Mouse (Mus musculus) embryo, embryonic 11 days (tissue): ENCODE data around the gene Peli2.

ENCODE experiments used
- DNase-seq: peaks from one replicate; pipeline ENCODE4 v3.0.0-alpha.2; 2015

The Peli2 gene

GRCm38 (mm10) chr14:48126931-48127330, 6.3 kb downstream of the Peli2 start:
- no peak for DNase-seq

- no peak for DNase-seq
Observed at GRCm38 (mm10) chr14:48127609-48128185, 7.1 kb downstream of the Peli2 start.

DNA sequence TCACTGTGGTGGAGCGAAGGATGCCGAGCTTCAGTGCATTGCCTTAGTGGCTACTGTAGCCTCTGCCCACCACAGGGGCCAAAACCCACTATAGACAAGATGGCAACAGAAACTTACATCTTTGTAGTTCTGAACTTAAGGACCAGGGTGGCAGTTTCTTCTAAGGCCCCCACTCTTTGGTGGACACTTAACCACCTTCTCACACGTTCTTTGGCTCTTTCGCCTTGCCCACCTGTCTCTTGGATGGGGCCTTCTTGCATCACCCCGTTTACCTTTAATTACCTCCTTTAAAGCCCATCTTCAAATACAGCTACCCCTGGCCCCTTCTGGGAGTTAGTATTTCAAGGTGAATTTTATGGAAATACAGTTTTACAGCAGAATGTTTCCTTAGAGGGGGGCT, 8.1 kb downstream of the Peli2 start:
- no peak for DNase-seq

- DNase-seq: no peak
Observed at GRCm38 (mm10) chr14:48130021-48130420, 9.4 kb downstream of the Peli2 start.

DNA sequence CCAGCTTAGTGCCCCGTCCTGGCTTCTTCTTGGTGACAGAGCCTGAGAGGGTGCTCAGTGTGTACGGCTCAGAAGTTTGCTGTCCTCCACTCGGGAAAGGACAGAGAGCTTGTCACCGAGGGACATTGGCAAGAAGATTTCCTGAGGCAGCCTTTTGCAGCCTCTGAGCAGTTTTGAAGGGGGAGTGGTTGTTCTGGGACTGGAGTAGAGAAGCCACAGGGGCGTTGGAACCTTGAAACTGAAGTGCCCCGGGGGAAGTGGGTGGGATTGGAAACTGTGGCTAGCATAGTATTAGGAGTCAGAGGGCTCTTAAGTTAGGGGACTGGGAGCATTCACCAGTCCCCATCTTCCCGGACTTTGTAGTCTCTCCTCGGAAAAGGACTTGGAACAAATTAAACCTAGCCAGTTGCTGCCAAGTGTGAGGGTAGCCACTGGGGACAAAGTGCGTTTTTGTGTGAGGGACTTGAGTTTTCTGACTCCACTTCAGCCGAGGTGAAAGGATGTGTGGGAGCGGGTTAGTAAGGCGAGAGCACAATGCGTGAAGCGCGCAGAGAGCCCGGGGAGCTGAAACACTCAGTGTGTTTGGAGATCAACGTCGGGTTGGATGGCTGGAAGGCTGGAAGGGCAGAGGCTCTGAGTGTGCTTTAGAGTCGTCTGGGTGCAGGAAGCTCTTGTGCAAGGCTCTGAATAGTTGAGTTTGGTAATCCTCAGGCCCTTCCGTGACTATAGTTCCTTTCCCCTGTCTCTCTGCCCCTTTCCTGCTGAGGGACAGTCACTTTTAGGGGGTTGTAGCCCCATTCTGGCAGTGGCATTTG, 10.3 kb downstream of the Peli2 start:
- DNase-seq: no peak

- no peak for DNase-seq
Observed at GRCm38 (mm10) chr14:48131576-48131922, 10.9 kb downstream of the Peli2 start.

- DNase-seq: no peak
Observed at GRCm38 (mm10) chr14:48132241-48132640, 11.6 kb downstream of the Peli2 start.

DNA sequence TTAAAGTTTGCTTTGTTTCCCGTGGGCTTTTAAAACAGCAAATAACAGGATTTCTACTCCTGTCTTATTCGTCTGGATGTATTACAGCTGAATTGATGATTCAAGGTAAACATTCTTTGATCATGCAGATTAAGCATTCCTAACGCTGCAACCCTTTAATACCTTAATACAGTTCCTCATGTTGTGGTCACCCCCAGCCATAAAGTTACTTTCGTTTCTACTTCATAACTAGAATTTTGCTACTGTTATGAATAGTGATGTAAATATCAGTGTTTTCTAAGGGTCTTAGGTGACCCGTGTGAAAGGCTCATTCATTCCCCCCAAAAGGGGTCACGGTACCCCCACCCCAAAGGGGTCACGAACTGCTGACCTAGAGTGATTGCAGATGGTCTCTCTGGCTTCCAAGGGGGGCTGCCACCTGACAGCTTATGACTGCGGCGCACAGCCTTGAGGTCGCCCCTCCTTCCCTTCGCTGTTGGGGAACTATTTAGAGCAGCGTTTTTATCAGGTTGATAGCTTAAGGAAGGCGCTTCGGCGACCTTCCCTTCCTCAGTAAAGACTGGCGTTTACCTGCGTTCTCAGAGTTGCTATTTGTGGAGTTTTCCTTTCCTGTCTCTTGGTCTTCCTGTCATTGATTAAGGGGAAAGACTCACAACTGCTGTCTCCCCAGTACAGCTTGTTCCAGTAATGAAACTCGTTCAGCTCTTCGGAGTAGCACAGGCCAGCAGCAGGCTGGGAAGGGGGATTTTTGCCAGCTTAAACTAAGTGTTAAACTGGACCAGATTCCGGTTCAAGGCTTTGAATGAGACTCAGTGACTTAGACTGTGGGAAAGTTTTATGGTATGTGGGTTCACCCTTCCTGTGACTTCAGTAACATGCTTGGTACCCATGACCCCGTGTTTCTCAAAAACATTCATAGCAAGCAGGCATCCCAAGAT, 12.5 kb downstream of the Peli2 start:
- no peak for DNase-seq

DNA sequence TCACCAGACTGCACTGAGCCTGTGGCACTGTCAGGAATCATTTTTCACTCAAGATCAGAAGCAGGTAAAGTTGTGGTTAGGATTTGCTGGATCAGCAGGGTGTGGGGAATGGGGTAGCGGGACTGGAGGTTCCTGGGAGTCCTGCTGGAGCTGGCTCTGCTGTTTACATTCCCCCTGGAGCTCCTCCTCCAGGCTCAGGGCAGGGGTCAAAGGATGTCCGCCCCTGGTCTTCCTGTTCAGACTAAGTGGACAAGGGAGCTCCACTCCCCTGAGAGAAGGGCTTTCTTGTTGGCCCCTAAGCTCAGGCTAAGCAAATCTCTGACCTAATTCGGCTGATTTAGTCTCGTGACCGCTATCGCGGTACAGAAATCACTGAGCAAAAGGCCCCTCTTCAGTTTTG, 13.7 kb downstream of the Peli2 start:
- peak; percentile 65 for DNase-seq

DNA sequence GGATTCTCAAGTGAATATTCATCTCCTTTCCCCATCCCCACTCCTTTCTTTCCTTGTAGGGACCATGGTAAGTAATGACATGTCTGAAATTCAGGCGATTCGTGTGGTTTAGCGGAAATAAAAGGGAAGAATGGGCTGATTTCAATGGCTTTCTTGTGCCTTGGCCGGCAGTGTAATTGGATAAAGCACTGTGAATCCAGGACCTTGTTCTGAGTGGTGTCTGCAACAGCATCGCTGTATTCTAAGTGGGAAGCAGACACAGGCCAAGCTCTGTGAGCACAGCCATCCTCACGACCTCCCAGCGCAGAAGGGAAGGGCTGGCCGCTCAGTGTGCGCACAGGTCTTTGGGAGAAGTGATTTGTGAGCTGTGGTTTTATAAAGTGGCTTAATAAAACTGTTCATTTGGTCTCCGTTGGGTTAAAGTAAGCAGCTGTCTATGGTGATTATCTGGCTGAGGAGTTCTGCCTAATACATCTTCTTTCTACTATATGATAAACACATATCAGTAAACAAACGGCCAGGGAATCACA, 15.3 kb downstream of the Peli2 start:
- DNase-seq: no peak

GRCm38 (mm10) chr14:48137731-48138130, 17.1 kb downstream of the Peli2 start:
- DNase-seq: no peak

GRCm38 (mm10) chr14:48138138-48138537, 17.5 kb downstream of the Peli2 start:
- peak; percentile 71 for DNase-seq

DNA sequence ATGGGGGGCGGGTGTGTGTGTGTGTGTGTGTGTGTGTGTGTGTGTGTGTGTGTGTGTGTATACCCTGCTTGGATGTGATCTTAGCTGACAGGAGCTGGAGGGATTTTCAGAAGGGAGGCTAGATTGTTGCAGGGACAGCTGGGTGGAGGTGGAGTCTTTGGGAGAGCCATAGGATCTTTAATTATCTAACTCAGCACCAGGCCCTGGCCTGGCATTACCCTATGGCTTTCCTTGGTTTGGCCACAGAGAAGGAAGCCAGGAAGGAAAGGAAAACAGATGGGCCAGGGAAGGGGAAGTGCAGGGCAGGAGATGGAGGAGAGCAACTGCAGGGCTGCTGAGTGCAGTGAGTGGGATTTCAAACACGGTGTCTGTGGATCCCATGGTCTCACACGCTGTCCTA, 18.8 kb downstream of the Peli2 start:
- no peak for DNase-seq

DNA sequence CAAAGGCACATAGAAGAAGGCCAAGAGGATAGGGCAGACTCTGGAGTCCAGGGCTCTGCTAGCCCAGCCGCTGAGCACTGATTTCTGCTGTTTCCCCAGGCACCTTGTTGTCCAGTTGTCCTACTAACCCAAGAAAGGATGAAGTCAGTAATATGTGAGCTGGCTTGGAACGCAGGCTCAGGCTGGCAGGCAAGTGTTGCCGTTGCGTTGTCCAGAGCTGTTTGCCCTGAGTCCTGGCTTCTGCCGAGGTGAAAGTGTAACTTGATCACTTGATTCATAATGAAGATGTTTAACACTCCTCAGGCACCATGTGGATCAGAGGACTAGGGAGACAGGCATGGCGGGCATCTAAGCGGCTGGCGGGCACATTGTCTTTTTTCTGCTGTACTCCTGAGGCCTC, 21.1 kb downstream of the Peli2 start:
- DNase-seq: no peak

- no peak for DNase-seq
Observed at GRCm38 (mm10) chr14:48142696-48143095, 22.1 kb downstream of the Peli2 start.

DNA sequence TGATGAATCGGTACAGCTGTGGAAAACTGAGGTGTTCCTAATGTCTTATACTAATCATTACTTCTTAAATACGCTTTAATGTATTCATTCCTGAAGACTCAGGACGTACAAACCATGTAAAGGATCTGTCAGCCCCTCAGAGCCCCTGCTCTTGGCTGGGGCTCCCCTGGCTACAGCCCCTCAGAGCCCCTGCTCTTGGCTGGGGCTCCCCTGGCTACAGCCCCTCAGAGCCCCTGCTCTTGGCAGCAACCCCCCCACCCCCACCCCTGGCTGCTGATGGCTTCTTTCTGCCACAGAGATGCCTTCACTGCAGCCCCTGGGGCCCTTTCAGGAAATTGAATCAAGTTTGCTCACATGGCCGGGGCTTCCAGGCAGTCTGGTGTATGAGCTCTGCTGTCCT, 22.5 kb downstream of the Peli2 start:
- no peak for DNase-seq

- DNase-seq: no peak
Observed at GRCm38 (mm10) chr14:48144330-48144729, 23.7 kb downstream of the Peli2 start.

DNA sequence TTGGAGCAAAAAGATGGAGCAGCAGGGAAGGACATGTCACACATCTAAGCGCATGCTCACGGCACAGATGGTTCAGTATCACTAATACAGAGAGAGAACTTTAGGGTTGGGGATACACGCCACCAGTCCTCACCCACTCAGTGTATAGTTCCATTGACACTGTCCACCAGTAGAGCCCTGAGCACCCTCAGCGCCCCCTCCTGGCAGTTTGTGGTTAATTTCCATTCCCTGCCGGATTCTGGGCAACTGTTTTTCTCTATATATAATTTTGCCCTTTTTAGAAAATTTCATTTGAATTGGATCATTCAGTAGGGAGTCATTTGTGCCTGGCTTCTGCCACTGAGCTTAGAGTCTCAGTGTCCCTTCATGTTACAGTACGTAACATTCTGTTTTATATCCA, 27.1 kb downstream of the Peli2 start:
- DNase-seq: no peak

GRCm38 (mm10) chr14:48148615-48149014, 28.0 kb downstream of the Peli2 start:
- DNase-seq: no peak

DNA sequence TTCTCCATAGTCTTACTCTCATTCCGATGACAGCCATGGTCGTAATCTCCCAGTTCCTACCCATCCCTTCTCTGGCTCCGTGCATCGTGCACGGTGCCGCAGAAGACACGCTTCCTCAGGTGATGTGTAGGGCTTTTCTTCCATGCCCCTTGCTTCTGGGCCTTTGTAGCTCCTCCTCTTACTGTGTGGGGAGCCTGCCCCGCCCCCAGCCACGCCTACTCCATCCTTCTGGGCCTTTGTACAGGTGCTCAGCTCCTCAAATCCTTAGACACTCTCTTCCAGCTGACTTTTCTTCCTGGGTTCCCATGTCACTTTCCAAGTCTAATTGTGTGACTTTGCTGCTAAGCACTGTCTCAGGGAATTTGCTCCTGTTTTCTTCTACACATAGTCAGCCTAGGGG, 28.7 kb downstream of the Peli2 start:
- DNase-seq: no peak

- DNase-seq: no peak
Observed at GRCm38 (mm10) chr14:48150903-48151302, 30.3 kb downstream of the Peli2 start.

DNA sequence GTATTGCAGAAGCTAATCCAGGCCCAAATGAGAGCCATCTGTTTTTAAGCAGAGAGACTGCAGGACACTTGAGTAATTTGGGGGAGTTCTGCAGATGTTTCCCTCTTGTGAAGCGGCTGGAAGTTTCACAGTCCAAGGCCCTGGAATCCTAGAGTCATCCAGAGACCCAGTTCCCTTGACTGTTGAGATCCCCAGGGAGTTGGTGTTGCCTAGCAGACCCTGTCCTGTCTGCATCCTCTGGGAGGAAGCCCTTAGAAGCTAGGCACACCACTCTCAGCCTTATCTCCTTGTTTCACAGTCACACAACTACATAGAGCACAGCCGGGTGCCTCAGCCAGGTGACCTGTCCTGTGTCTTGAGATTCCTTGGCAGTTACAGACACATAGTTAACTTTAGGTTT, 30.9 kb downstream of the Peli2 start:
- DNase-seq: no peak

- DNase-seq: no peak
Observed at GRCm38 (mm10) chr14:48153064-48153463, 32.4 kb downstream of the Peli2 start.
